Mouse (Mus musculus): ENCODE results near the gene Klhl41. TPM values are rescaled to one million over a fixed set of nuclear protein-coding genes. Genes with fewer than 3 reads are reported as not detected.
A peak's percentile ranks its signal among the peaks of the same experiment; 100 is the strongest.
"Not testable (repeated sequence)": the region's sequence is repeated elsewhere in the genome, so short reads cannot be mapped to it uniquely, and the experiment has no call there.

Klhl41 gene
- under 1 TPM; 0.85 to 0.87 TPM for total RNA-seq (2021)

DNA sequence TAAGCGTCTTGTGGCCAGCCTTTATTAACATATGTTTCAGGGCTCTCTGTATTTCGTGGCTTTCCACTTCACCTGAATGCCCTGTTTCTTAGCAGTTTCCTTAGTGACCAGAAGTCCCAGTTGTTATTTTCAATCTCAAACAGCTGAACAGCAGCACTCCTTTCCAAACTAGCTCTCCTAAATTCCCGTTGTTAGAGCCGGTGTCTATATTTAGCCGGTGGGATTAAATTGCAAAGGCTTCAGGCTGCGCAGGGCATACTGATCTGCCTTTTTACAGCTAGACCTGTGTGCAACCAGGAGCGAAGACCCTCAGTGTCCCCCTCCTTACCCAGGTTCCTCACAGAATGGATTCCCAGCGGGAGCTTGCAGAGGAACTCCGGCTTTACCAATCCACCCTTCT is at the start of gene Klhl41:
Gene Klhl41, plus strand, starts transcription at position 268 of the 400 bp plus-strand sequence.
- intact Hi-C loops (cut with DNase I) = no loop called here

DNA sequence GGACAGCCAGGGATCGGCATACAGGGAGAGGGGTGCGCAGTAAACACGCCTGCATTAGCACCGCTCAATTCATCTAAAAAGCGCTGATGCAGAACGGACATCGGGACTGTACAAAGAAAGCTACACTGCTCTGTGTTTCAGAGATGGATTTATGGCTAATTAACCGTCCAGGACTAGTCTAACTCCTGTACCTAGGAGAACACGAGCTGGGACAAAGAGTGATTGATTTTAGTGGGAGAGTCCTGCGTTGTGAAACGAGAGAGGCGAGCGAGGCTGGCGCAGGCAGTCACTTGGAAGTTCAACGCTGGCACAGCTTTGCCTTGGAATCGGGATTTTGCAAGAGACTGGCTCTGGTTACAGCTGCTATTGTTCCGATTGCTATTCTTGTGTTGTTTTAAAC is 40.7 kb upstream of the Klhl41 start:
- DNase-seq (ENCODE audit: low spot score in 2 of 2) = no peak
- intact Hi-C loops (cut with DNase I) = no loop called here

More for the DNA sequence above, at the start of gene Klhl41:
- DNase-seq (ENCODE audit: low spot score in 2 of 2) = no peak

DNA sequence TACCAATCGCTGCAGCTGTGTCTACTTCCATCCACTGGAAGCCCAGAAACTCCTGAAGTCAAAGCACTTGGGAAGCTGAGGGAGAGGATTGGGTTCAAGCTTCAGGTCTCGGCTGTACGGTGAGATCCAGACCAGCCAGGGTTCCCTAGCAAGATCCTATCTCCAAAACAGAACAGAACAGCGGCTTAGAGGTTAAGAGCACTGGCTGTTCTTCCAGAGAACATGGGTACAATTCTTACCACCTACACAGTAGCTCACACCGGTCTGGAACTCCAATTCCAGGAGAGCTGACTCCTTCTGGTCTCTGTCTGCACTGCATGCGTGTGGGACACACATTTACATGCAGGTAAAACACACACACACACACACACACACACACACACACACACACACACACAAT is 40.0 kb upstream of the Klhl41 start:
- DNase-seq (ENCODE audit: low spot score in 2 of 2) = no peak
- intact Hi-C loops (cut with DNase I) = loop anchor here (10.0 kb wide), 1 partner anchor 485 kb away; no protein-coding TSS in a partner anchor

DNA sequence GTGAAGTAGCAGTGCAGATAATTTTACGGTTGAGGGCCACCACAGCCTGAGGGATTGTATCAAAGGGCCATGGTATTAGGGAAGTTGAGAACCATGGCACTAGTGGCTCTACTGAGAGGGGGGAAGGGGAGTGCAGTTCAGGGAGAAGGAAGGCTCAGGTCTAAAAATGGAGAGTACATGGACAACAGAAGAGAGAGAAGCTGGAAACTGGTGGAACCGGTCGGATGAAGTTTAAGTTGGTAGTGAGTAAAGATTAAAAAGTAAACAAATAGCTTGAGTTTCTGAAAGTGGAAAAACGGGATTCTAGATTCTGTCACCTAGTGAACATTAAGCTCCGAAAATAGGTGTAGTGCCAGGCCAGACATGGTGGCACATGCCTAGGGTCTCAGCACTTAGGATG is 39.1 kb upstream of the Klhl41 start:
- DNase-seq (ENCODE audit: low spot score in 2 of 2) = no peak
- intact Hi-C loops (cut with DNase I) = loop anchor here (10.0 kb wide), 1 partner anchor 484 kb away; no protein-coding TSS in a partner anchor

DNA sequence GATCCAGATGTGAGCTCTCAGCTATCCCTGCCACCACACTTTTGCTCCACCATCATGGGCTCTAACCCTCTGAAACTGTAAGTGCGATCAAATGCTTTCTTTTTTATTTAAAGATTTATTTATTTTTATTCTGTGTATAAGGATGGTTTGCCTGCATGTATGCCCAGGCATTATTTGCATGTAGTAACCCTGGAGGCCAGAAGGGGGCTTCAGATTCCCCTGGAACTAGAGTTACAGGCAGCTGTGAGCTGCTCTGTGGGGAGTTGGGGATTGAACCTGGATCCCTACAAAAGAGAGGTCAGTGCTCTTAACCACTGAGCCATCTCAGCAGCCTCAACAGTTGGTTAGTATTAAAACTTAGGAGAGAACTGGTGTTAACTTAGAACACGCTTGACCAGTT is 38.5 kb upstream of the Klhl41 start:
- intact Hi-C loops (cut with DNase I) = loop anchor here (10.0 kb wide), 1 partner anchor 483 kb away; no protein-coding TSS in a partner anchor

DNA sequence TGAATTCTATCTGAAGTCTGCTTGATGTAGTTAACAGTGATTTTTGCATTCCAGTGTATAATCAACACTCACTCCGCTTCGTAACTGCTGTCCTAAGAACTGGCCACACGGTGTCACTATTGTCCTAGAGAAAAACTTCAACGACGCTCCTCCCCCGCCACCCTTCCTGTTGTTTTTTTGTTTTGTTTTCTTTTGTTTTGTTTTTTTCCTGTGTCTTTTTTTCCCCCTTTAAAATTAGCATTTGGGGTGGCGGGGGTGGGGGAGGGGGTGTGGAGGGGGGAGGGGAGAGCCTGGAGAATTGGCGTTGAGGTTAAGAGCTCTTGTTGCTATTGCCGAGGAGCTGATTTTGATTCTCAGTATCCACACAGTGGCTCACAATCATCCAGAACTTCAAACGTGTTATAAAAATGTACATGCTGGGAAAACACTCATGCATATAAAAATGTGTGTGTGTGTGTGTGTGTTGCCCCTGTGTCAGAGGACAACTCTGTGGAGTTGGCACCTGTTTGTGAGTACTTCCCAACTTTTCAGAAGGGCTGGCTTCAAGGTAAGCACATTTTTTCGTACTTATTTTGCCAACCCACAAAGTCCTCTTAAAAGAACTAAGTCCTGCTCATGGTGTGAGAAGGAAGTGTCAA is 34.7 kb upstream of the Klhl41 start:
- DNase-seq (ENCODE audit: low spot score in 2 of 2) = peak; percentile 22 to 38
- intact Hi-C loops (cut with DNase I) = loop anchor here (5.0 to 10.0 kb wide), 2 partner anchors 480 to 927 kb away; no protein-coding TSS in a partner anchor

More for the DNA sequence above, 38.5 kb upstream of the Klhl41 start:
- no peak for DNase-seq (ENCODE audit: low spot score in 2 of 2)

DNA sequence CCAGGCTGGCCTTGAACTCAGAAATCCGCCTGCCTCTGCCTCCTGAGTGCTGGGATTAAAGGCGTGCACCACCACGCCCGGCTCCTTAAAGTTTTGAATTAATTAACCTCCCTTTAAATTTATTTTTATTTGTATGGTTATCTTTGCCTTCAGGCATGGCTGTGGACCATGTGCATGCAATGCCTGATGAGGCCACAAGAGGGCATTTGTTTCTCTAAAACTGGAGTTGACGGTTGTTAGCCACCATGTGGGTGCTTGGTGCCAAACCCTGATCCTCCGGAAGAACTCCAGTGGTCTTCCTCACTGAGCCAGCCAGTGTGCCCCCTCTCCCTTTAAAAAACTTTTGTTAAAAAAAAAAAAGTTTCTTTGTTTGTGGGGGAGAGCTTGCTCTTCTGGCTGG is 34.1 kb upstream of the Klhl41 start:
- intact Hi-C loops (cut with DNase I) = loop anchor here (5.0 to 10.0 kb wide), 2 partner anchors 479 to 926 kb away; no protein-coding TSS in a partner anchor
- no peak for DNase-seq (ENCODE audit: low spot score in 2 of 2)

DNA sequence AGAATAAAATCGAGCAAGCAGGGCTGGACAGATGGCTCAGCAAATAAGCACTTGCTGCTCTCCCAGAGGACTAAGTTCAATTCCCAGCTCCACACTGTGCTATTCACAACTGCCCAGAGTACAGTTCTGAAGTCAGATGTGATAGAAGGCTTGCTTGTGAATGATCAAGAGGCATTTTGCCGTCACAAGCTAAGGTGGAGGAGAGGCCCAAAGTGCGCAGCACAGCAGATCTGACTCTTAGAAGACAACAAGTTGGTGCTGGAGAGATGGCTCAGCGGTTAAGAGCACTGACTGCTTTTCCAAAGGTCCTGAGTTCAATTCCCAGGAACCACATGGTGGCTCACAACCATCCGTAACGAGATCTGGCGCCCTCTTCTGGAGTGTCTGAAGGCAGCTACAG is 31.9 kb upstream of the Klhl41 start:
- intact Hi-C loops (cut with DNase I) = loop anchor here (1.0 to 10.0 kb wide), 3 partner anchors 17 to 924 kb away; no protein-coding TSS in a partner anchor
- not testable (repeated sequence) for DNase-seq (ENCODE audit: low spot score in 2 of 2)

DNA sequence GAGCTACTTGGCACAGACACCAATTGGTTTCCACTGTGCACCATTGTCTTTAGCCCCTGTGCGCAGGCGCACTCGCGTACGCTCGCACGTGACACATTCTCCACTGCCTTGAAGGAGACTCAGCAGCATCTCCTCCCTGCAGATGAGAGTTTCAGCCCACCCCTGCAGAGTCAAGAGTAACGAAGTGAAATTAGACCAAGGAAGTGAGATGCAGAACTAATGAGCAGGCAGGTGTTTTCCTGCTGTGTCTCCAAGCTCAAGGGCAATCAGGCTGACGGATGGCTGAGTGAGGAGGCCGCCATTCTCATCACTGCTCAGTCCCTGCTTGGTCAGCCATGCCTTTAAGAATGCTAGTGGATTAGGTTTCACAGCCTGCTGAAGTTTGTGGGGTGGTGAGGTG is 29.8 kb upstream of the Klhl41 start:
- DNase-seq (ENCODE audit: low spot score in 2 of 2) = no peak
- intact Hi-C loops (cut with DNase I) = no loop called here

DNA sequence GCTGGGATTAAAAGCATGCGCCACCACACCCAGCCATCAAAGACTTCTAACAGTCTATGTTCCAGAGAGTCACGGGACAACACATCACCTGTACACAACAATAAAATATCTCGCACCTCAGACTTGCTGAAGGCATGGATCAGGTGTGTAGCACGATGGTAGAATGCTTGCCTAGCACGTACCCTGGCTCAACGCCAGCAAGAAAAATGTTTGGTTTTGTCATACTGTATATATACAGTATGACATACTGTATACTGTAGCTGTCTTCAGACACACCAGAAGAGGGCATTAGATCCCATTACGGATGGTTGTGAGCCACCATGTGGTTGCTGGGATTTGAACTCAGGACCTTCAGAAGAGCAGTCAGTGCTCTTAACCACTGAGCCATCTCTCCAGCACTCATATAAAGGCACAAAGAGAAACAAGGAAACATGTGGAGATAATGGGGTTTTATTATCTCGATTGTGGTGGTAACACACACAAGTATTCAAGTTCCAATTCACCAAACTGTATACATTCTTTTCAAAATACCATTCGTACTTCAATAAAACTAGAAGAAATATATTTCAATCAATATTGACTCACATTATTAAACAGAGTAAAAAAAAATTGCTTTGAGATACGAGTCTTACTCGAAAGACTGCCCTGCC is 24.8 kb upstream of the Klhl41 start:
- no peak for DNase-seq (ENCODE audit: low spot score in 2 of 2)
- intact Hi-C loops (cut with DNase I) = loop anchor here (5.0 kb wide), 1 partner anchor 77 kb away; the partner anchor contains the start of gene Ppig

DNA sequence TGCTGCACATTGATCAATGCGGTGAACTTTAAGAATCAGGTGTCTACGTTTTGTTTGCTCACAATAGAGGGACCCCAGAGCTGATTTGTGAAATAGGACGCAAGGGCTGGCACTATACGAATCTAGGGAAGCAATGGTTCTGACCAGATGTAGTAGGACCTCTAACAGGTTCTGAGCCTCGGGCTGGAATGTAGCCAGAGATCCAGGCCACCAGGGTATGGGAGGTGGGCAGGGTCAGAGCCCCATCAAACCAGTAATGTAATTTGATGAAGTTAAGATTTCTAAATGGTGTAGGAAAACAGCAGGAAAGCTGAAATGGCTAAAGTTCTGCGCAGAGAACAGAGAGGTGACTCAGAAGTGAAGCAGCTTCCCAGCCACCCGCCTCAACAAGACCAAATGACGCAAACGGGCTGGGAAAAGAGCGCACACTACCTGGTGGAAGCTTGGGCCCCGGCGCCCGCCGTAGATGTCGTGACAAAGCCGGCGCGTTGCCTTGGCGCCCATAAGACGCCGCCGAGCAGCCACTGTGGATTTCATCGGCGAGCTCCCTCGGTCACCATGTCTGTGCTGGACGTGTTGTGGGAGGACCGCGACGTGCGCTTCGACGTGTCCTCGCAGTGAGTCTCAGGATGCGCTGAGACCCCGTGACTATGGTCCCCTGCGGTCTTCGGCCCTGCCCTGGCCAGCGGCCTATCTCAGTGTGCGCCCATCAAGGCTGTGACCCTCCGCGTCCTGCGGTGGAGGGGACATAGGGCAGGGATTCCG is 23.0 kb upstream of the Klhl41 start, which contains the start of gene Bbs5:
Gene Bbs5, plus strand, starts transcription at position 446 of the 765 bp plus-strand sequence.
- intact Hi-C loops (cut with DNase I) = loop anchor here (5.0 kb wide), 1 partner anchor 75 kb away; the partner anchor contains the start of gene Ppig
- DNase-seq (ENCODE audit: low spot score in 2 of 2) = peak; percentile 95 to 98

DNA sequence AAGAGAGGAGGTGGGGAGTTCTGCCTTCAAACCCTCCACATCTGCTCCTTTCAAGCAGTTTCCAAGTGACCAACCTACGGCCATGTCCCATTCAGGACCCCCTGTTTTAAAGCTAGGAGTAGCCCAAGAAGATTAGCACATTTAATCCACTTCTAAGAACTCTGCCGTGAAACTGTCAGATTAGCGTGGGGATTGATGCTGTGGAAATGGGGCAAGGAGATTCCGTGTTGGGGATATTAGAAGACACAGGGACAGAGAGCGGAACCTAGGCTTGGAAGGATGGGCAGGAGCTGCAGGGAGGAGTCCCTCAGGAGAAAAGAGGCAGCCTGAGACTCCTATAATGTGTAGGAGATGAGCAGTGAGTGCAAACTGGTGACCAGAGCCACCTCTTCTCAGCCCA is 20.2 kb upstream of the Klhl41 start:
- intact Hi-C loops (cut with DNase I) = loop anchor here (5.0 kb wide), 1 partner anchor 73 kb away; the partner anchor contains the start of gene Ppig
- no peak for DNase-seq (ENCODE audit: low spot score in 2 of 2)

DNA sequence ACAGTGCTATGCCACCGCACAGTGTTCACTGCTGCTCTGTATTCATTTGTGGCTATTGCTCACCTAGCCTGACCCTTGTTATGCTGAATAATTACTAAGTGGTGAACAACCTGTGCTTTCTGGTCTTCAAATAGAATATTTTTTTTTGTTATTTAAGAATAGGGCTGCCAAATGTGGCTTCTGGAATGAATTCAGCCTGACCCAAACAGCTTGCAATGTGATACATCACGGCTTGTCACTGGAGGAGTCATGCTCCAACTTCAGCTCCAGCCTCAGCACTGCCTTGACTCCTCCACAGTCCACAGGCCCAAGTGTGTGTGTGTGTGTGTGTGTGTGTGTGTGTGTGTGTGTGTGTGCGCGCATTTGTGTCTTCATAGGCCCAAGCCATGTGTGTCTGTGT is 10.6 kb upstream of the Klhl41 start:
- DNase-seq (ENCODE audit: low spot score in 2 of 2) = no peak
- intact Hi-C loops (cut with DNase I) = no loop called here

DNA sequence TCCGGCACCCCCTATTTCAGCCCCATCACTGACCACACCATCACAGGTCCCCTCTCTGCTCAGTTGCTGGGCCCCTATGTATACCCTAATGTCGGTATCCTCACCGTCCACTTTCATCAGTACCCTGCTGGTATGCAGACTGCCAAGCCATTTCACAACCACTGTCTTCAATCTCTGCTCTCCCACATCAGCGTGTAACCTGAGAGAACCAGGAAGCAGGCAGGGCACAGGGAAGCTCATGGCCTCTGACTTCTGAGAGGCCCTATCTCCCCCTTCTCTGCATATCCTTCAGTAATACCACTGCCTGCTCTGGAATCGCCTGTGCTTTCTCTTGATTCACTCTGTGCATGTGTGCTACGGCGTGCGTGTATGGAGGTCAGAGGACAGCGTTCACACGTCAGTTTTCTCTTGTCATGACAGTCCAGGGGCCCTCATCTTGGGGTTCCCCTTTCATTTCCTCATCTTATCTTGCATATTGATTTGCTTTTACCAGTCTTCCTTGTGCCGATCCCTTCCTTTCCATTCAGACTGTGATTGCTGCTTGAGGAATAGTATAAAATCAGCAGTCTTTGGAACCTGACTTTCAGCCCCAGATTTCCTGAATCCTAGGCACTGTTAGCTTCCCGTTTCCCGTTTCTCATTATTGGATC is 6.0 kb upstream of the Klhl41 start:
- intact Hi-C loops (cut with DNase I) = no loop called here
- DNase-seq (ENCODE audit: low spot score in 2 of 2) = no peak

DNA sequence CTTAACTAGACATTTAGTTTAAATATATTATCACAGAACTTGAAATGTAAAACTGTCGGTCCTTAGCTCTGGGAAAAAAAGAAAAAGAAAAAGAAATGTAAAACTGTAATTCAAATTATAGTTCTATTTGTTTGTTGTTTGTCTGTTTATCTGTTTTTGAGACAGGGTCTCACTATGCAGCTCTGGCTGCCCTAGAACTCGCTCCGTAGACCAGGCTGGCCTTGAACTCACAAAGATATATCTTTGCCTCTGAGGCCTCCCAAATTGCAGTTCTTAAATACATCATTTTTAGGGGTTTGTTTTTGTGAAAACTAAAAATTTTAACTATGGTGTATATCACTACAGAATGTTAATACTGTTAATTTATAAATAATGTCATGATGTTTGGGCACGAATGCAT is 2.3 kb upstream of the Klhl41 start:
- no peak for DNase-seq (ENCODE audit: low spot score in 2 of 2)
- intact Hi-C loops (cut with DNase I) = no loop called here

DNA sequence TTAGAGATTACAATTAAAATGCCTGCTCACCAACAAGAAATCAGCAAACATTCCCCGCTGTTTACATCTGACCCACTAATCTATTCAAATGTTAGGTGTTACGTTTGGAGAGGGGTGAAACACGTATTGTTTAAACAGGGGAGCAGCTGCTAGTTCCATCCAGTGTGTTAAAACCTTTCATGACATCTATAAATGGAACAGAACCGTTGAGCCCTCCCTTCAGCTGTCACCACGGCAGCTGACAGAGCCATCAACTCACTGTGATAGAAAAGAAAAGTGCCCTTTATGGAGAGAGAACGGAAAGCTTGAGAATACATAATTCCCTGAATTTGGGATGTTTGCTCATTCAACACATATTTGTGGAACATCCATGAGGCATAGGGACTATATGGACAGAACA is 1.5 kb upstream of the Klhl41 start:
- intact Hi-C loops (cut with DNase I) = no loop called here
- no peak for DNase-seq (ENCODE audit: low spot score in 2 of 2)

DNA sequence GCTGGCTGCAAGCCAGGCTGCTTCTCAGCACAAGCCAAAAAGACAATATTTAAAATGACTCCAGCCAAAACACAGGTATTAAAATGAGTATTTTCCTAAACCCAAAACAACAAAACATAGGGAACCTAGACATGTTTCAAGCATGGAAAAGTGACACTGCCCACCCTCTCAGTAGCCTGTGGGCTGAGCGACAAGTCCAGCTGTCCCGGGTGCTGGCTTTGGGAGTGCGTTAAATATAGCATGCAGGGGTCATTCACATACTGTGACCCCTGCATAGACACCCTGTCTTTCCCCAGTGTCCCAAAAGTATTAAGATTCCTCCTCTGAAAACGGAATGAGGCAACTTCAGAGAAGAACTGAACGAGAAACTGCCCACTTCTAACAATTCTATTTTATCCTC is 3.8 kb downstream of the Klhl41 start:
- no peak for DNase-seq (ENCODE audit: low spot score in 2 of 2)
- intact Hi-C loops (cut with DNase I) = no loop called here

DNA sequence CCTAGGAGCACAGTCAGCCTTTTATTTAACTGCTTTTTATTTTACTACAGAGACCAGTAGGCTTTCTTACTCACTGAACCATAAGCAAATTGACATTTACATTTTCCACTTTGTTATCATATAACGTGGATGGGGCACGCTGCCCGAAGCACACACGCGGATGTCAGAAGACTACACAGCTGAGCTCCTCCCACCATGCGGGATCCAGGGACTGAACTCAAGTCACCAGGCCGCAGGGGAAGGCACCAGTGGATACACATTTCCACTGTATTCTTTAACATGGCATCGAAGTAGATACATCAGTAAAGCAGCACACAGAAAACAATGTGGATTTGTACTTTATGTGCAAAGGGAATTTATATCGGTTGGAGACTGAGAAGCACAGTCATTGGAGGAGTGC is 5.3 kb downstream of the Klhl41 start:
- intact Hi-C loops (cut with DNase I) = no loop called here
- DNase-seq (ENCODE audit: low spot score in 2 of 2) = no peak

DNA sequence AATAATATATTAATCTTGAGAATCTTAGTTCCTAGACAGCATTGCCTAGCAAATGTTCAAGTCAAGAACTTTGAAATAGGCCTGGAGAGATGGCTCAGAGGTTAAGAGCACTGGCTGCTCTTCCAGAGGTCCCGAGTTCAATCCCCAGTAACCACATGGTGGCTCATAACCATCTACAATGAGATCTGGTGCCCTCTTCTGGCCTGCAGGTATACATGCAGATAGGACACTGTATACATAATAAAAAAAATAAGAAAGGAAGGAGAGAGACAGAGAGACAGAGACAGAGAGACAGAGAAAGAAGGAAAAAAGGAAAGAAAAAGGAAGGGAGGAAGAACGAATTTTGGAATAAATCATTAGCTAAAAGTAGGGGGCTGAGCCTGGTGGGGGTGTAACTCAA is 6.8 kb downstream of the Klhl41 start:
- DNase-seq (ENCODE audit: low spot score in 2 of 2) = no peak
- intact Hi-C loops (cut with DNase I) = no loop called here

DNA sequence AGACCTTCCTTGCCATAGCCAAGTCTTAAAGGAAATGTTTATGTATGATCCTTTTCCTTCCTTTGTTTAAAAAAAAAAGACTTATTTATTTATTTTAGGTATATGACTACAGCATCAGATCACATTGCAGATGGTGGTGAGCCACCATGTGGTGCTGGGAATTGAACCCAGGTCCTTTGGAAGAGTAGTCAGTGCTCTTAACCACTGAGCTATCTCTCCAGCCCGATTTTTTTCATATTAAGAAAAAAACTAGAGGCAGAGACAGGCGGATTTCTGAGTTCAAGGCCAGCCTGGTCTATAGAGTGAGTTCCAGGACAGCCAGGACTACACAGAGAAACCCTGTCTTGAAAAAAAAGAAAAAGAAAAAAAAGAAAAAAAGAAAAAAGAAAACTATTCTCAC is 7.3 kb downstream of the Klhl41 start:
- DNase-seq (ENCODE audit: low spot score in 2 of 2); intact Hi-C loops (cut with DNase I): not testable (repeated sequence)

All from left cerebral cortex, postnatal 25 days (tissue).